Mouse (Mus musculus) intestine, embryonic 14.5 days (tissue): Measurements from ENCODE around the gene Dnajc14. TPM values are rescaled to one million over a fixed set of nuclear protein-coding genes. Genes with fewer than 3 reads are reported as not detected.
"Not testable (repeated sequence)": the region's sequence is repeated elsewhere in the genome, so short reads cannot be mapped to it uniquely, and the experiment has no call there.

ENCODE experiments used
- ATAC-seq: fragments of 200-750 bp; cut with Nextera tagmentation; replicated peaks from 2 replicates; pipeline ENCODE4 v1.8.0; 2017; ENCODE audit warnings: low read depth, moderate number of reproducible peaks, moderate TSS enrichment, moderate library complexity; ENCODE audit not compliant: low FRiP score, low TSS enrichment
- DNase-seq: peaks from one replicate; pipeline ENCODE4 v3.0.0-alpha.2; 2018; ENCODE audit warnings: low spot score
- H3K27ac ChIP-seq: fragments of 300-500 bp; sonication (generic); 2 replicates; pipeline ENCODE4 v1.5.1; 2014; ENCODE audit warnings: low read depth, mild to moderate bottlenecking, control low read depth
- H3K27me3 ChIP-seq: fragments of 300-500 bp; sonication (generic); replicated peaks from 2 replicates; pipeline ENCODE4 v1.6.1; 2014; ENCODE audit warnings: low read length, control low read depth; ENCODE audit not compliant: control insufficient read depth, insufficient read depth
- H3K36me3 ChIP-seq: fragments of 300-500 bp; sonication (generic); 2 replicates; pipeline ENCODE4 v1.6.1; 2014; ENCODE audit warnings: low read length, control low read depth; ENCODE audit not compliant: control insufficient read depth, insufficient read depth
- H3K4me1 ChIP-seq: fragments of 300-500 bp; sonication (generic); replicated peaks from 2 replicates; pipeline ENCODE4 v1.6.1; 2014; ENCODE audit warnings: low read length, control low read depth, mixed read lengths; ENCODE audit not compliant: control insufficient read depth, insufficient read depth
- H3K4me2 ChIP-seq: fragments of 300-500 bp; sonication (generic); 2 replicates; pipeline ENCODE4 v1.6.1; 2014; ENCODE audit warnings: low read length
- H3K4me3 ChIP-seq: fragments of 300-500 bp; sonication (generic); 2 replicates; pipeline ENCODE4 v1.5.1; 2014; ENCODE audit warnings: low read depth, low read length, control low read depth, mixed read lengths
- H3K9ac ChIP-seq: fragments of 300-500 bp; sonication (generic); 2 replicates; pipeline ENCODE4 v1.6.1; 2014; ENCODE audit warnings: mild to moderate bottlenecking, low read length
- H3K9me3 ChIP-seq: fragments of 300-500 bp; sonication (generic); 2 replicates; pipeline ENCODE4 v1.6.1; 2016; ENCODE audit warnings: low read length, control low read depth; ENCODE audit not compliant: control insufficient read depth
- WGBS: fragments of 180-500 bp; shearing (Covaris S2); extraction: QIAGEN DNeasy Blood & Tissue Kit; methylation state at CpG from one replicate; pipeline ENCODE4 v1.1.7; 2014; 5-methylcytosine and 5-hydroxymethylcytosine counted together
- polyA plus RNA-seq: library from polyadenylated mRNA; unstranded; fragments of >200 nt; fragmentation: Nextera tagmentation; extraction: Ambion mirVana; gene quantifications from 2 replicates; pipeline ENCODE4 v1.2.1, GENCODE M21; 2014

The Dnajc14 gene
- polyA plus RNA-seq, 1 experiment from 2014 or later: 35.5 TPM

DNA sequence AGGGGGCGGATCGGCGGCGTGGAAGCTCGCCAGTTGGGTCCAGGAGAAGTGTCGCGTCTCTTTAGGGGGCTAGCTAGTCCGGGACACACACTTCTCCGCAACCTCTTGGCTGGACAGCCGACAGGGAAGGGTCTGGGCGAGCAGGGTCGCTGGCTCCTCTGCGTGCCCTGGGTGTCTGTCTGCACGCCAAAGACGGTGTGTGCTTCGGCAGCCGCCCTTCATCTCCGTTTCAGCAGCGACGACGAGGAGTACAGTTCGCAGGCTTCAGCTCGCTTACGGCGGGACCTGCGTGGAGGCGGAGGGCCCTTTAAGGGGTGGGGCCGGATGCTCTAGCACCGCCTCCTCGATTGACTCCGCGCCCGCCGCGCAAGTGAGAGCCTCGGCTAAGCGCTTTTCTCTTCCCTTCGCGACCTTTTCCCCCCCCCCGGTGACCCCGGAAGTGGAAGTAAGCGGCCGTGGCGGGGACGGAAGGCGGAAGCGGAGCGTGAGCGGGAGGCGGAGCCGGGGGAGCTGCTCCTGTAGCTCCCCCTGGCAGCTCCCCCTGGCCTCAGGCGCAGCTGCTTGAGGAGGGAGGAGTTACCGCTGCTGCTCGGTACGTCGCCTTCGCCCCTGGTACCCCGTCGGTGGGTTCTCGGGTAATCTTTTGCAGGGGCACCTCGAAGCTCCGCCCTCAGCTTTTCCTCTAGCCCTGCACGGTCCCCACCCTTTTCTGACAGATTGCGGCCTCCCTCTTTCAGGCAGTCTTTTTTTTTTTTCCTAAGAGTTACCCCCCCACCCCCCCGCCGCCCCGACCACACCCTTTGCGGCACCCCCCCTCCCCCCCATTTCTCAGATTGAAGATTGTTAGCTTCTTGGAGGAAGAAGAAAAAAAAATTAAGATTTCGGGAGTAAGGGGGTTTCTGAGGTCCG lies 1.5 kb downstream of the Dnajc14 start:
- no peaks in the 10 kb centered on the region for H3K9me3 ChIP-seq
- ATAC-seq (peak; percentile 93), DNase-seq (peak; percentile 99)
- H3K9ac ChIP-seq: peak overlapping the region; percentile 72
- H3K4me2 ChIP-seq: peak overlapping the region; percentile 85
- peaks cover 39% of the 10 kb centered on the region for H3K4me1 ChIP-seq
- H3K27me3 ChIP-seq: no peaks in the 10 kb centered on the region
- H3K4me3 ChIP-seq: peak overlapping the region; percentile 58
- peaks cover 31% of the 10 kb centered on the region for H3K36me3 ChIP-seq
- H3K27ac ChIP-seq: peak overlapping the region; percentile 92
- WGBS: 1% methylated on average over 62 of the region's 70 CpGs

DNA sequence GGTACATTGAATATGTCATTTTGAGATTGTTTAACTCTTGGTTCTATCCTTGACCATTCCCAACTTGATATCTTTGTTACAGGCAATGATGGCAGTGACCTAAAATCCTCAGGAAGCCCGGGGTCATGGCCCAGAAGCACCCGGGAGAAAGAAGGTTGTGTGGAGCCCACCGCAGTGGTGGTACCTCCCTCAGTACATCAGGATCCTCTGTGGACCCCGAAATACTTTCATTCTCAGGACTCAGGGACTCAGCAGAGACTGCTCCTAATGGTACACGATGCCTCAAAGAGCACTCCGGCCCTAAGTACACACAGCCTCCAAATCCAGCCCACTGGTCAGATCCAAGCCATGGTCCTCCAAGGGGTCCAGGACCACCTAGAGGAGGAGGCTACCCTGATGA lies 2.2 kb downstream of the Dnajc14 start:
- Histone ChIP-seq H3K9me3 (no peaks in the 10 kb centered on the region), H3K36me3 (peaks cover 24% of the 10 kb centered on the region), H3K4me1 (peaks cover 39% of the 10 kb centered on the region), H3K9ac (peak overlapping the region; percentile 72), H3K4me3 (peak overlapping the region; percentile 58), H3K4me2 (peak overlapping the region; percentile 85), H3K27ac (peak overlapping the region; percentile 92), H3K27me3 (no peaks in the 10 kb centered on the region)
- 57% methylated on average over 6 of the region's 6 CpGs for WGBS
- peak; percentile 54 for DNase-seq
- no peak for ATAC-seq

DNA sequence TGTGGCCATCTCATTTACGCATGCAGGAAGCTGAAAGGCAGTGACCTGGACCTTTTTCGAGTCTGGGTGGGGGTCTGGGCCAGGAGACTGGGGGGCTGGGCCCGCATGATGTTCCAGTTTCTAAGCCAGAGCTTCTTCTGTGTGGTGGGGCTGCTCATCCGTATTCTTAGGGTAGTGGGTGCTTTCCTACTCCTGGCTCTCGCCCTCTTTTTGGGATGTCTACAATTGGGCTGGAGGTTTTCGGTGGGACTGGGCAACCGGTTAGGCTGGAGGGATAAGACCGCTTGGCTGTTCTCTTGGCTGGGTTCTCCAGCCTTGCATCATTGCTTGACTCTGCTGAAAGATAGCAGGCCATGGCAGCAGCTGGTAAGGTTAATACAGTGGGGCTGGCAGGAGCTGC lies 3.2 kb downstream of the Dnajc14 start:
- H3K4me3 ChIP-seq: peak overlapping the region; percentile 58
- 0 out of 2 replicates have a peak overlapping the region, but pooled peaks have one; percentile 20 for H3K9ac ChIP-seq
- H3K4me1 ChIP-seq: peaks cover 39% of the 10 kb centered on the region
- DNase-seq (peak; percentile 50), ATAC-seq (no peak)
- no peaks in the 10 kb centered on the region for H3K9me3 ChIP-seq
- H3K27ac ChIP-seq: no peak overlapping the region
- peaks cover 15% of the 10 kb centered on the region for H3K36me3 ChIP-seq
- peak overlapping the region; percentile 85 for H3K4me2 ChIP-seq
- WGBS: 88% methylated on average over 8 of the region's 8 CpGs
- H3K27me3 ChIP-seq: no peaks in the 10 kb centered on the region

DNA sequence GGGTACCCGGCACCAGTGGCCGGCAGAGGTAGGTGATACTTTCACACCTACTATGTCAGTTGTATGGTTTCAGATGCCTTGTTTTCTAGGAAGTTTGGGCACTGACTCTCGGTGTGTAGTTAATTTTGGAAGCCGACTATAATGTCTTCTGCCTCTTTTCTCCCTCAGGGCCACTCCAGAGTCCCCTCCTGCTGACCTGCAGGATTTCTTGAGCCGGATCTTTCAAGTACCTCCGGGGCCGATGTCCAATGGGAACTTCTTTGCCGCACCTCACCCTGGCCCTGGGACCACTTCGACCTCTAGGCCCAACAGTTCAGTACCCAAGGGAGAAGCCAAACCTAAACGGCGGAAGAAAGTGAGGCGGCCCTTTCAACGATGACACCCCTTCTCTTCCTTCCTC lies 13.2 kb downstream of the Dnajc14 start, which contains the start of gene Sarnp:
TSS of gene Sarnp (plus strand) at position 301 of the 400 bp plus-strand sequence.
- H3K36me3 ChIP-seq: peaks cover 66% of the 10 kb centered on the region

DNA sequence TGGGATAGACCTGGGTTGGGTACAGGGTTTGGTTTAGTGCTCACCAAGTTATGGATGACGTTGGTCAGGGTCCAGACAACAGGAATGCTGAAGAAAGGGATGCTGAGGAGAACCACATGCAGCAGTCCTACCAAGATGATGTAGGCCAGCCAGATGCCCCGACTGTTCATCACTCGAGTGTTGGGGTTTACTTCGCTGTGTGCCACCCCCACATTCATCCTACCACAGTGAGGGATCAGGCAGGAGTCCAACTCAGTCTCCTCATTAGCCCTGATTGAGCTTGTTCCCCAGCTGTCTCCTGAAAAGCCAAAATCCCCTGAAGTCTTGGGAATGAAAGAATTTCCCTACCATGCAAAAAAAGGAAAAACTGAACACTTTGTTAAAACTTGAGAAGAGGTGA lies 16.4 kb downstream of the Dnajc14 start:
- DNase-seq: no peak
- peaks cover 10% of the 10 kb centered on the region for H3K4me1 ChIP-seq
- WGBS: 81% methylated on average over 4 of the region's 4 CpGs
- H3K4me2 ChIP-seq: no peak overlapping the region
- no peaks in the 10 kb centered on the region for H3K9me3 ChIP-seq
- H3K36me3 ChIP-seq: peaks cover 50% of the 10 kb centered on the region
- no peak for ATAC-seq
- no peak overlapping the region for H3K4me3 ChIP-seq
- H3K9ac ChIP-seq: no peak overlapping the region
- H3K27ac ChIP-seq: no peak overlapping the region
- H3K27me3 ChIP-seq: no peaks in the 10 kb centered on the region

More for the DNA sequence above, 13.2 kb downstream of the Dnajc14 start, which contains the start of gene Sarnp:
- Histone ChIP-seq H3K4me1 (peaks cover 4% of the 10 kb centered on the region; the same call in 1 of the 2 replicates), H3K27me3 (no peaks in the 10 kb centered on the region), H3K27ac (no peak within 1 kb of the TSS), H3K9ac (no peak within 1 kb of the TSS), H3K4me2 (no peak within 1 kb of the TSS), H3K9me3 (no peaks in the 10 kb centered on the region), H3K4me3 (no peak within 1 kb of the TSS)
- ATAC-seq: no peak
- 87% methylated on average over 13 of the region's 13 CpGs for WGBS
- no peak for DNase-seq

DNA sequence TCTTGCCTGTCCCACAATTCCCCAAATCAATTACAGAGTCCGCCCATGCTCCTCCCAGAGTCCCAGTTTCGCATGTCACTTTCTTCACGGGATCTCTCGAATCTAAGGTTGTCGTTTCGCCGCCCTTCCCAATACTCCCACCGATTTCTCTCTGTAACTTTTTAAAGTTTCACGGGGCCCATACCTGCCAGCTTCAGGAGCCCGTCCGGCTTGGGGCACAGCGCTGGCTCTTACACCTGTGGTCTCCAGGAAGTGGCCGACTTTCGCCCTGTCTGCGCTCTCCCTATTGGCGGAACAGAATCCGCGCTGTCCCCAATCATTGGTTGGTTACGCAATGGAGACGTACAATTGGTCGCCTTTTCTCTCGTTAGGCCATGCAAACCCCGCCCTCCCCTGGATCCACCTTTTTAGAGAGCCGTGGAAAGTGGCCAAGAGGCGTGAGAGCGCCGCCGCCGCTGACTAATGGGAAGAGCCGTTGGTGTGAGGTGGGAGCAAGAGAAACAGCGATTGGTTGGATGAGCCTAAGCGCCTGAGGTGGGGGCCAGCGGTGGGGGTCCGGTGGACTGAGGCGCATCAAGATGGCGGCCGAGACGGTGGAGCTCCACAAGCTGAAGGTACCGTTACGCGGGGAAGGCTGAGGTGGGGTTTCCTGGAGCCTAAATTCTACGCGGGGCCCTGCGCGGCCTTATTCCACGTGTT lies 17.6 kb downstream of the Dnajc14 start, which contains the start of gene Ormdl2:
TSS of gene Ormdl2 (minus strand) at position 288 of the 699 bp plus-strand sequence.
- DNase-seq (peak; percentile 99), ATAC-seq (peak; percentile 99)
- under 1% methylated on average over 46 of the region's 46 CpGs for WGBS
- H3K9me3 ChIP-seq: no peaks in the 10 kb centered on the region
- peak within 1 kb of the TSS; percentile 89 for H3K9ac ChIP-seq
- H3K4me3 ChIP-seq: peak within 1 kb of the TSS; percentile 98
- peak within 1 kb of the TSS; percentile 74 for H3K4me2 ChIP-seq
- 0 out of 2 replicates have a peak within 1 kb of the TSS, but pooled peaks have one; percentile 16 for H3K27ac ChIP-seq
- peaks cover 10% of the 10 kb centered on the region for H3K4me1 ChIP-seq
- H3K27me3 ChIP-seq: no peaks in the 10 kb centered on the region
- peaks cover 44% of the 10 kb centered on the region for H3K36me3 ChIP-seq

DNA sequence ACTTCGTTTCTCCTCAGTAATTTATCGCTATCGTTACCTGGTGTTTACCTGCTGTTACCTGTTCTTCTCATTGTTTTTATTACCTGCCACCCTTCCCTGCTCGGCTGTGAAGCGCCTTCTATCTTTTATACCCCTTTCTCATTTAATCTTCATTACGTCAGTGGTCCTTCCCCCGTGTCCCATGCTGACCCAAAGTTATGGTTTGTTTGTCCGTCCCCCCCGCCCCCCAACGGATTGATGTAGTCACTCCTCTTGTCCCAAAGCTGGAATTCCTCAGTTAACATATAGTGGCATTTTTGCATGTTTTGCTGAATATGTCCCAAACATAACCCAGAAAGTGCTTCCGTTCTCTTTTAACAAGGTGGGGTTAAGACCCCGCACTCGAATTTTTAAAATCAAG lies 18.3 kb downstream of the Dnajc14 start:
- Histone ChIP-seq H3K4me3 (peak overlapping the region; percentile 98), H3K36me3 (peaks cover 38% of the 10 kb centered on the region), H3K9ac (peak overlapping the region; percentile 89), H3K9me3 (no peaks in the 10 kb centered on the region), H3K27ac (0 out of 2 replicates have a peak overlapping the region, but pooled peaks have one; percentile 16), H3K4me2 (peak overlapping the region; percentile 74), H3K27me3 (no peaks in the 10 kb centered on the region), H3K4me1 (peaks cover 10% of the 10 kb centered on the region)
- ATAC-seq (peak; percentile 21; the same call in 1 of the 2 replicates), DNase-seq (no peak)
- 2% methylated on average over 13 of the region's 13 CpGs for WGBS

DNA sequence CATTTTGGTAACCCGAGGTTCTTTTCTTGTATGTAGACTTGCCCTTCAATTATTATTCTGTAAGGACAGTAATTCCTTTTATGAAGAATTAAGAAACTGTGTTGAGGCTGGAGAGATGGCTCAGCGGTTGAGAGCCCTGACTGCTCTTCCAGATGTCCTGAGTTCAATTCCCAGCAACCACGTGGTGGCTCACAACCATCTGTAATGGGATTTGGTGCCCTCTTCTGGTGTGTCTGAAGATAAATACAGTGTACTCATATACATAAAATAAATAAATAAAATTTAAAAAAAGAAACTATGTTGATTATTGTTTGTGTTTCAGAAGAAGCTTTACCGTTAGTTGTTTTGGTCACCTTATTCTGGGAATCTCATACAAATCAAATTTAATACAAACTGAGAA lies 19.2 kb downstream of the Dnajc14 start:
- Histone ChIP-seq H3K4me2 (peak overlapping the region; percentile 74), H3K36me3 (peaks cover 36% of the 10 kb centered on the region), H3K4me3 (peak overlapping the region; percentile 98; the same call in 1 of the 2 replicates)
- DNase-seq, H3K9me3 ChIP-seq, H3K4me1 ChIP-seq, H3K27me3 ChIP-seq, ATAC-seq, H3K9ac ChIP-seq, H3K27ac ChIP-seq: not testable (repeated sequence)
- 76% methylated on average over 4 of the region's 4 CpGs for WGBS
